Mouse (Mus musculus): Measurements from ENCODE around the gene Trpv5. TPM values are rescaled to one million over a fixed set of nuclear protein-coding genes. Genes with fewer than 3 reads are reported as not detected.
A peak's percentile ranks its signal among the peaks of the same experiment; 100 is the strongest.

Gene Trpv5
- total RNA-seq, 1 experiment from 2014 or later = not detected

DNA sequence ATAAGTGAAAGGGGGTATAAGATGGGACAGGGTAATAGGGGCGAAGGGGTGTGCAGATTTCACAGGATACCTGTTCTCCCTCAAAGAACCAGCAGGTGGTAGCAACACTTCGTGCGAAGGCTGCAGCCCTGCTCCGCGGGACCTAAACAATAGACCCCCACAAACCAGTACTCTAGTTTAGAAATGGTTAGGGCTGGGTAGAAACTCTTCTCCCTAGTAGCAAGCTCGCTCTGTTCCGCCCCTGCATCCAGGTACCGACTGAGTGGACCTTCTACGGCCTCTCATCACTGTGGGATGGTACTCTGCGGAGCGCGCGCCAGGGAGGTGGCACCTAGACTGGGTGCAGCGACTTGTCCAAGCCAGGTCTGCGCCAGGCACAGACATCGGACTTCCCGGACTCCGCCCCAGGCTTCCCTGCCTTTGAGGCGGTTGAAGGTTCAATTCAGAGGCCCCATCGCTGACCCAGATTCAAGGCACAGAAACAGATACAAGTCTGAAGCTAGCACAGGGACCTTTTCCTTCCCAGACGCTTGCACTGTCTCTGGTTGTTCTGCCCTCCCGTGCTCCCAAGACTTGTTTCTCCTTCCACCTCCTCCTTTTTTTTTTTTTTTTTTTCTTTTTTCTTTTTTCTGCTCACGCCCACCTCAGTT lies 76.0 kb downstream of the Trpv5 start:
- 0 out of 2 replicates have a peak, but pooled peaks have one; percentile 34 for ATAC-seq (ENCODE audit: extremely low read depth, insufficient number of reproducible peaks, low FRiP score, poor library complexity, severe bottlenecking)

Other genes starting within 250 kb of the Trpv5 start
- not detected in 2 replicates for gene Gm10334, start 234.6 kb downstream of the Trpv5 start, total RNA-seq (2017)
- gene Prss1, start 221.8 kb downstream of the Trpv5 start, total RNA-seq (2017) = not detected in 2 replicates
- gene Prss2, start 159.0 kb downstream of the Trpv5 start, total RNA-seq (2017) = not detected in 2 replicates
- 1.1 and 3.0 TPM in 2 replicates for gene Ephb6, start 75.3 kb downstream of the Trpv5 start, total RNA-seq (2017)
- not detected in 2 replicates for gene Trpv6, start 44.4 kb downstream of the Trpv5 start, total RNA-seq (2017)
- not detected in 2 replicates for gene Llcfc1, start 3.7 kb upstream of the Trpv5 start, total RNA-seq (2017)
- gene Kel, start 23.6 kb upstream of the Trpv5 start, total RNA-seq (2017) = 0.47 and 1.5 TPM in 2 replicates
- gene Olfr459, start 94.4 kb upstream of the Trpv5 start, total RNA-seq (2017) = not detected in 2 replicates
- not detected in 2 replicates for gene Pip, start 166.8 kb upstream of the Trpv5 start, total RNA-seq (2017)
- gene Sval2, start 172.2 kb upstream of the Trpv5 start, total RNA-seq (2017) = not detected in 2 replicates